Mouse (Mus musculus): Measurements from ENCODE around the gene Trim2. TPM values are rescaled to one million over a fixed set of nuclear protein-coding genes. Genes with fewer than 3 reads are reported as not detected.
A peak's percentile ranks its signal among the peaks of the same experiment; 100 is the strongest.

The Trim2 gene
- total RNA-seq (2017): 1.4 and 3.9 TPM in 2 replicates

DNA sequence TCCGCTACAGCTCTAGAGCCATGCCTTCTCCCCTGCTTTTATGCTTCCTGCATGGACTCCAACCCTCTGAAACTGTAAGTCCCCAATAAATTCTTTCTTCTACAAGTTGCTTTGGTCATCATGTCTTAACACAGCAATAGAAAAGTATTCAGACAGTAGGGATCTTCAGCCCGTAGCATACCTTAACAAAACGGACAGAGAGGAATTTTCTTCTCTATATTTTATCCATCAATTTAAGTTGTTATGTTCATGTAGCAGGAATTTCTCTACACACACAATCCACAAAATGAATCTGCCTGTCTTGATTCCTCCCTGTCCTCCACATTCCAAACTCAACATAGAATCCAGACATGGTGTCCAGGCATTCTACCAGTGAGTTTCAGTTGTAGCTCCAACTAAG is at the start of gene Trim2:
TSS of gene Trim2 (minus strand) at position 101 of the 400 bp plus-strand sequence.
- no peak for ATAC-seq (replicated peaks in 1 of 2; ENCODE audit: insufficient read depth in 1 of 2, low FRiP score in 2 of 2, low TSS enrichment in 1 of 2, low read depth in 1 of 2, poor library complexity in 2 of 2, severe bottlenecking in 2 of 2)

DNA sequence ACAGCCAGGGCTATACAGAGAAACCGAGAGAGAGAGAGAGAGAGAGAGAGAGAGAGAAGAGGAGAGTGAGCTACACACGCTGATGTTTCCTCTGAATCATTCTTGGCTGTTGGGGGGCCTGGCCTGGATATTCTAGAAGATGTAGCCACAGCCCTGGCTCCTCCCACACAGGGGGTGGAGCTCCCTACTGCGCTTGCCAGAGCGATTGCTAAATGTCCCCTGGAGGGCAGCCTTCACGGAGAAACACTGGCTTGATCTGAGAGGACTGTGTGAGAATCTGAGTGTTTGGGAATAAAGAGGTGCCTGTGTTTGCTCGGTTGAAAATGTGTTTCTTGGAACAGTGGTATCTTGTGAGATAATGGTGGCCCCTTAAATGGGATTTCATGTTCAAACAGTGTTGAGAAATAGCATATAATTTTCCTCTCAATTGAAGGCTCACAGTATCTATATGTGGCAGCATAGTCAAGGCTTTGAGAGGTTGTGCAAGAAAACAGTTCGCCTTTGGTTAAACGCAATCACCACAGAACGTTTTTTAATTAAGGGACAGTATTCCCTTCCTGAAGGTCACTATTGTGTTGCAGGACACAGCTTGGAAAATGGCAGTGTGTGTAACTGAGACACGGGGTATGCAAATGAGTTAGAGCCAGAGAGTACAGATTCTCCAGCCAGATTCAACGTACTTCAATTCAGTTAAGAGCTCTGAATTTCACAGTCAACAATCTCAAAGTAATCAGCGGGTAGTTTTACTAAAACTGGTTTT is 49.4 kb upstream of the Trim2 start:
- ATAC-seq (replicated peaks in 1 of 2; ENCODE audit: insufficient read depth in 1 of 2, low FRiP score in 2 of 2, low TSS enrichment in 1 of 2, low read depth in 1 of 2, poor library complexity in 2 of 2, severe bottlenecking in 2 of 2): peak; percentile 76 to 92

DNA sequence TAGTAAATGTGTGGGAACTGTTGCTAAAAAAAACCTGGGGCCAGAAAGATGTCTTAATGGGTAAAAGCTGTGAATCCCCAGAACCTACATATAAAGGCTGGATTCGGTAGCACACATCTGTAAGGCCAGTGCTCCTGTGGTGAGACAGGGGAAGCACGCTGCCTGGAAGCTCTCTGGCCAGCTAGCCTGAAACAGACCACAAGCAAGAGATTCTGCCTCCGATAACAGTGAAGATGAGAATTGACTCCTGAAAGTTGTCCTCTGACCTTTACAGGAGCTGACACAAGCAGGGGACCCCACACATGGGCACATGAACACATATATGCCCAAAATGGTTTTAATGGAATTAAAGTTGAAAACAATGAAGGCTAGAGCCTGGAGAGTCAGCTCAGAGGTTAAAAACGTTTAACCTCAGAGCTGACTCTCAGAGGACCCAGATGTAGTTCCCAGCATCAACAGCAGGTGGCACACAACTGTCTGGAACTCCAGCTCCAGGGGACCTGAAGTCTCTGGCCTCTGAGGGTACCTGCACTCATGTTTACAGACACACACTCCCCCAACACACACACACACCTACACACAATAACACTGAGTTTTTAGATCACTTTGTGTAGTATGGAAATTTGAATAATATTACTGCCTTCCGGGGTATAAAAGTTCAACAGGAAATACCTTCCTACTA is 45.8 kb upstream of the Trim2 start:
- peak; percentile 49 to 55; a peak in 3 of 4 replicates for ATAC-seq (replicated peaks in 1 of 2; ENCODE audit: insufficient read depth in 1 of 2, low FRiP score in 2 of 2, low TSS enrichment in 1 of 2, low read depth in 1 of 2, poor library complexity in 2 of 2, severe bottlenecking in 2 of 2)

DNA sequence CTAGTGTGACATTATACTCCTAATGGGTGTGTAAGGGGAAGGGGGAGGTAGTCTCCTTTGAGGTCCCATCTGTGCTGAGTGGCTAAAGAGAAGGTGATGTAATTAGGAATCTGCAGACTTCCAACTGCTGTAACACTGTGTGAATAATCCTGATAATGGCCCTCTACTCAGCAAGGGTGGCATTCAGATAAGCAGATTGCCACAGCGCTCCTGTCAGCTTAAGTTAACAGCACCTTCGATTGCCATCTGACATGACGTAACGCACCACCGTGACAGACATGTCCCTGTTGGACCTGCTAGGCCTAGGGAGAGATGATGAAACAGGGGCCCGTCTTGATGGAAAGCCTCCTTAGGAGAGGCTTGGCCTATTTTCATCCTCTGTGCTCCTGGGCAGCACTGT is 43.6 kb upstream of the Trim2 start:
- no peak; a peak in 1 of 4 replicates for ATAC-seq (replicated peaks in 1 of 2; ENCODE audit: insufficient read depth in 1 of 2, low FRiP score in 2 of 2, low TSS enrichment in 1 of 2, low read depth in 1 of 2, poor library complexity in 2 of 2, severe bottlenecking in 2 of 2)

DNA sequence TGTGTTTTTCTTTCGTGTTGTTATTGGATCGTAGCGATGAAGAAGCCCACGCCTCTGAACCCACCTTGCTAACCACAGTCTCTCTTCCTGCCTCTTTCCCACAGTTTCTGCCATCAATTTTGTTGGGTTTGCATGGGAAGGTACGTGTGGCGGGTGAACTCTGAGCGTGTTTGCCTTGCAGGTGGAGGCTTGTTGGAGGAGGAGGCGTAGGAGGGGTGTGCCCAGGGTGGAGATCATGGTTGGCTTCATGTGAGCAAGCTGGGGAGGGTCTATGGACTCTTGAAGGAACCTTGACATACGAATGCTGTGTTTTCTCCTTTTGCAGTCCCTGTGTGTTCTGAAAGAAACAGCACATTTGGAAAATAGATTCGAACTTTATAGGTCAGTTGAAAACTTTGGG is 43.1 kb upstream of the Trim2 start:
- ATAC-seq (replicated peaks in 1 of 2; ENCODE audit: insufficient read depth in 1 of 2, low FRiP score in 2 of 2, low TSS enrichment in 1 of 2, low read depth in 1 of 2, poor library complexity in 2 of 2, severe bottlenecking in 2 of 2): no peak

DNA sequence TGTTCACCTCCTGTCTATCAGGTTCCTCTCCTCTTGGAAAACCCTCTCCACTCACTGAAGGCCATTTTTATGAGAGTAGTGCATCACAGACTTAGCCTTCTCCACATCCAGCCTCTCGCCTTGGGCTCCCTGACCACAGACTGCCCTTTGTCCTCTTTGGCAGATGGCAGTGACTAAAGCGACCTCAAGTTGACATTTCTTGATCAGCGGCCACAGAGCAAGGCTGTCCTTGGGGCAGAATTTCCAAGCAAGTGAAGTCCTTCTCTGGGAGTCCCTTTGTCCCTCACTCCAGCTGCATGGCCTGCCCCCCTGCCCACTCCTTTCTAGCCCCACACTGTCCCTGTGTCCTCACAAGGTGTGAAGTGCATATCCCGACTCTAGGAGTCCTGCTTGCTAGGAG is 40.7 kb upstream of the Trim2 start:
- ATAC-seq (replicated peaks in 1 of 2; ENCODE audit: insufficient read depth in 1 of 2, low FRiP score in 2 of 2, low TSS enrichment in 1 of 2, low read depth in 1 of 2, poor library complexity in 2 of 2, severe bottlenecking in 2 of 2): no peak

DNA sequence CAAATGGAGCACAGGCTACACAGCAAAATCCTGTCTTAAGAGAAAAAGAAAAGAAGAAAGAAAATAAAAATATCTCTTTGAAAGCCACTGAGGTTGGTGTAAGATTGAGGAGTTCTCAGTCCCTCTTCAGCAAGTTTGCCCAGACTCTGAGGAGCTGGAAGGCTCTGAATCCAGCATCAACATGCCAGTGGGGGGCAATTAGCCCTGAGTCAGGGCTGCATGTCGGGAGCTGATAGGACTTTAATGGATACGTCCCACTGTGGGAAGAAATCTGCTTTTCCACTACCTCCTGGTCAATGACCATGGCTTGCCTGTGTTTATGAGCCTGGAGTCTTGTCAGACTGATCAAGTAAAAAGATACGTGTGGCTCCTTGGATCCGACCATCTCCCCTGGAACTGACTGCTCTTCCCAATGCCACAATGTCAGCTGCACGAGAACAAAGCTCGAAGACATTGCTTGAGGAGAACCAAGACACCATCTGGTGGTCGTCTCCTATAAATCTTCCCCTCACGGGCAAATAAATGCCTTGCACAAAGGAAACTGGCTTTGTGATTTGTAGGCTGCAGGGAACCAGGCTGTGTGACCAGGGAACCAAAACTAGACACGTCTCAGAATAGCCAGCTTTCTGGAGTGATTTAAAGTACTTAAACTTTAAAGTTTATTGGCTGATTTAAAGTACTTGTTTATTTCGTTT is 39.9 kb upstream of the Trim2 start:
- ATAC-seq (replicated peaks in 1 of 2; ENCODE audit: insufficient read depth in 1 of 2, low FRiP score in 2 of 2, low TSS enrichment in 1 of 2, low read depth in 1 of 2, poor library complexity in 2 of 2, severe bottlenecking in 2 of 2): no peak

DNA sequence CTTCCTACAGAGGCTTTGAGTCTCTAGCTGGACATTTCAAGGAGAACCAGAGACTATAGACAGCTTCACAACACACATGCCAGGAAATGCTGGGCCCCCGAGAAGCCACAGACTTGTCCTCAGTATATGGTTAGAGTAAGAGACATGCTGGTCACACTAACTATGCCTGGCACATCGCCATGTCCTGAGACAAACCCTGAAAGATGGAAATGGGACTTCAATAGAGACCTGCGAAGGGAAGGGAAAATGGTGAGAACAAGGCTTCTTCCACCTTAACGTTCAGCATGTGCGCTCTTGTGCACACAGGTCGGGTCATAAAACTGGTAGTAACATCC is 38.9 kb upstream of the Trim2 start:
- ATAC-seq (replicated peaks in 1 of 2; ENCODE audit: insufficient read depth in 1 of 2, low FRiP score in 2 of 2, low TSS enrichment in 1 of 2, low read depth in 1 of 2, poor library complexity in 2 of 2, severe bottlenecking in 2 of 2): 0 out of 4 replicates have a peak, but pooled peaks have one; percentile 2 to 3

DNA sequence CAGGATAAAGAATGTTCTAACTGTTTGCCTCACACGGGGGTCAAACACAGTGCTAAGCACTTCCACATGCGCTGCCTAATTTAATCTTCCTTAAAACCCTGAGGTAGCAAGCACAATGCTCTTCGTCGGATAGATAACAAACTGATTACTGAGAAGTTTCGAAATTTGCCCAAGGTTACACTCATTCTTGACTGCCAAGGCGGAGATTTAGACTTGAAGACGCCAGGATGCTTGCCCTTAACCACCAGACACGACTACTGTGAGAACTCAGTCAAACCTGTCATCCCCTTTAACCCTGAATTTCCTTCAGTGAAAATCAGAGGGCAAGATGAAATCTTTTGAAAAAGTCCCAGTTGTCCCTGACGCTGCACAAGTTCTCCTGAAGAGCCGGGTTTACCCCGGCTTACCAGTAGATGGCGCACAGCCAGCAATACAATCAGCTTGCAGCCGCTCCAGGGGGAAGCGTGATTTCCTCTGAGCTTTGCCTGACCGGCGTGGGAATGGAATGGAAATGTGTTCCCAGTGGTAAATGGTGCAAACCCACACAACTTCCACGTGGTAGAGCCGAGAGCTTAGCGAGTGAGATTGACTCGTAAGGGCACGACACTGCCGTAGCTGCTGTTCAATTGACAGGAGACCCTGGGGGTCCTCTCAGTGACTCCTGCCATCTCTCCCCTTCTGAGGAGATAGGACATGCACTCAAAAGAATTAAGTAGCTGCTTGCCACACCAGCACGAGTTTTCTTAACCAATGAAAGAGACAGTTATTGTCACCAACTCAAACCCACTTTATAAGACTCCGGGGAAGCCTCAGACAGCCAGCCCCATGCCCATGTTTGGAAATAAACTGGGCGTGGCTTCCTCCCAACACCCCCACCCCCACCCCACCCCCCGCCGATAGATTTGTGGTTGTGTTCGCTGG is 38.3 kb upstream of the Trim2 start:
- ATAC-seq (replicated peaks in 1 of 2; ENCODE audit: insufficient read depth in 1 of 2, low FRiP score in 2 of 2, low TSS enrichment in 1 of 2, low read depth in 1 of 2, poor library complexity in 2 of 2, severe bottlenecking in 2 of 2): peak; percentile 73 to 75; a peak in 3 of 4 replicates

DNA sequence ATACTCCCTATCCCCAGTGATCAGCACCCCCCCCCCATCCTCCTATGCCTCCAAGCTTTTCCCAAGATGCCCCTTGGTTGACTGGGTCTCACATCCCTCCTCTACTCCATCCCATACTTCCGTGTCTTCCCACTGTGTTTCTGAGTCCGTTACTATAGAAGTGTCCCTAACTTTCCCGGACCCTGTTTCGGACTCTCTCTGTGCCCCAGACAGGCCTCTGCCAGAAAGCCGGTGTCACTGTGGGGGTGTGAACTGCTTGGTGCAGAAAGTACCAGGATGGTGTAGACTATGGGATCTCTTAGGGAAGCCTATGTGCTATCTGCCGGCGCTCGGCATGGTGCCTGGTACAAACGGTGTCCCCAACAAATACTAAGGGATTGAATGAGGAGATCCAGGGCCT is 36.4 kb upstream of the Trim2 start:
- no peak for ATAC-seq (replicated peaks in 1 of 2; ENCODE audit: insufficient read depth in 1 of 2, low FRiP score in 2 of 2, low TSS enrichment in 1 of 2, low read depth in 1 of 2, poor library complexity in 2 of 2, severe bottlenecking in 2 of 2)

DNA sequence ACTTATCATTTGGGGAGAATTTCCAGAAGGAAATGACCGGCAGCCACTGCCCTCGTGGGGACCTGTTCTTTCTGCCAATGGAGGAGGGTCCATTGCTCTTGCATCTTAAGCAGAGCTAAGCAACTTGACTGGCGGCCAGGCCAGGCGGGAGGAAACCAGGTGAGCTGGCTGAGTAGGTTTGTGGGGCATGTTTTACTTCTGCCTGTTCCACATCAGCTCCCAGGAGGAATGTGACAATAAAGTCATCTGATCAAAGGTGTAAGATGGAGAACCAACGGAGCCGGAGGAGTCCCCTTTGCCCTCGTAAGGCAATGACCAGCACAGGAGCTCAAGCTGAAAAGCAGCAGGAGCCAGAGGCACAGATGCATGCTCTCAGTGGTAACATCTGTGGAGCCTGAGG is 35.1 kb upstream of the Trim2 start:
- no peak for ATAC-seq (replicated peaks in 1 of 2; ENCODE audit: insufficient read depth in 1 of 2, low FRiP score in 2 of 2, low TSS enrichment in 1 of 2, low read depth in 1 of 2, poor library complexity in 2 of 2, severe bottlenecking in 2 of 2)

DNA sequence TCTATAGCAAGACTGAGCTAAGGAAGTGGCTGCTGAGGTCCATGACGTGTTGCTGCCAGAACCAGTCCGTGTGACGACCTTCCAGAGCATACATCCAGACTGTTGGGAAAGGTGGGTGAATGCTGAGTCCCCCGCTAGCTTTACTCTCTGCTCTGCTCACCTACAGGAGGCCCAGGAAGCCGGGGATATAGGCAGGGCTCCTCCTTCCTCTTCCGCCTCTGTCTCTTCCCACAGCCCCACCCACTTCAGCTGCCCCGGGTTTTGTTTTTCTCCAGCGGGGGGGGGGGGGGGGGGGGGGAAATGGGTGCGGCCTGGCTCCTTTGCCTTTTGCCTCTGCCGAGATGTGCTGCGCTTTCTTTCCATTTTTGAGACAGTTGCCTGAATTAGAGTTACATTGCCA is 30.9 kb upstream of the Trim2 start:
- ATAC-seq (replicated peaks in 1 of 2; ENCODE audit: insufficient read depth in 1 of 2, low FRiP score in 2 of 2, low TSS enrichment in 1 of 2, low read depth in 1 of 2, poor library complexity in 2 of 2, severe bottlenecking in 2 of 2): peak; percentile 58 to 63; a peak in 3 of 4 replicates

DNA sequence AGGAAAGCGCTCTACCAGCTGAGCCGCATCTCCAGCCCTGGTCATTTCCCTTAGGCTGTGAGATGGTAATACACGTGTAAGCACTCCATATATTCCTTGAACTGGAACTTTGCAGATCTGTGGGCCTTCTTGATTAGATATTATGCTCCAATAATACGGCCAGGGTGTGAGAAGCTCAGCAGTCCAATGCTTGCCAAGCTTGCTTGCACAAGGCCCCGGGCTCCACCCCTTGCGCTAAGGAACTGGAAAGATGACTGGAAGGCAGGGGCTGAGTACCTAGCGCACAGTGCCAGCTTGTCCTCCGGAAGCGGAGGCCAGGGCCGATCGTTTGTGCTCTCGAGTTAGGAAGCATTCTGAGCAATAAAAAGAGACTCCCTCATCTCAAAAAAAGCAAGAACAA is 29.7 kb upstream of the Trim2 start:
- no peak for ATAC-seq (replicated peaks in 1 of 2; ENCODE audit: insufficient read depth in 1 of 2, low FRiP score in 2 of 2, low TSS enrichment in 1 of 2, low read depth in 1 of 2, poor library complexity in 2 of 2, severe bottlenecking in 2 of 2)

DNA sequence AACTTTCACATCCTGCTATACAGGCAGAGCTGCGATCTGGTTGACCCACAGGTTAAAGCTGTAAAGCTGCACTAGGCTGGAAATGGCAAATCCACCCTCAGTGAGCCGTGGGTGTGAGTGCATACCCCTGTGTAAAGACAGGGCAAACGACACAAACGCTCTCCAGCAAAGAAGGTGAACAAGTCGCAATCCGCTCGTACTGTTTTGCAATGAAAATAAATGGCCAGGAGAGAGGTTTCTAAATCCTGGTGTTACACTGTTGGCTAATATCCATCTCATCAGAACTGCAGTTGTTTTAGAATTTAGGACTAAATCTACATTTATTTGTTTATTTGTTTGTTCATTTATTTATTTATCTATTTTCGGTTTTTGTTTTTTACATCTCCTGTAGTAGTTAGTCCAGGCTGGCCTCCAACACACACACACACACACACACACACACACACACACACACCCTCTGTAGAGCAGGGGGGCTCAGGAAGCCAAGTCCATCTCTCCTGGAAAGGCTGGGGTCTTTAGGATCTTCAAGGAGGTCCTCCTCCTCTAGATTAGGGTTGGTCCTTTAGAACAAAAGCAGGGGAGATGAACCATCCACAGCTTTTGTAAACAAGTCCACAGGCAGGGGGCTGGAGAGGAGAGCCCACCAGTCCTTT is 28.9 kb upstream of the Trim2 start:
- ATAC-seq (replicated peaks in 1 of 2; ENCODE audit: insufficient read depth in 1 of 2, low FRiP score in 2 of 2, low TSS enrichment in 1 of 2, low read depth in 1 of 2, poor library complexity in 2 of 2, severe bottlenecking in 2 of 2): no peak

DNA sequence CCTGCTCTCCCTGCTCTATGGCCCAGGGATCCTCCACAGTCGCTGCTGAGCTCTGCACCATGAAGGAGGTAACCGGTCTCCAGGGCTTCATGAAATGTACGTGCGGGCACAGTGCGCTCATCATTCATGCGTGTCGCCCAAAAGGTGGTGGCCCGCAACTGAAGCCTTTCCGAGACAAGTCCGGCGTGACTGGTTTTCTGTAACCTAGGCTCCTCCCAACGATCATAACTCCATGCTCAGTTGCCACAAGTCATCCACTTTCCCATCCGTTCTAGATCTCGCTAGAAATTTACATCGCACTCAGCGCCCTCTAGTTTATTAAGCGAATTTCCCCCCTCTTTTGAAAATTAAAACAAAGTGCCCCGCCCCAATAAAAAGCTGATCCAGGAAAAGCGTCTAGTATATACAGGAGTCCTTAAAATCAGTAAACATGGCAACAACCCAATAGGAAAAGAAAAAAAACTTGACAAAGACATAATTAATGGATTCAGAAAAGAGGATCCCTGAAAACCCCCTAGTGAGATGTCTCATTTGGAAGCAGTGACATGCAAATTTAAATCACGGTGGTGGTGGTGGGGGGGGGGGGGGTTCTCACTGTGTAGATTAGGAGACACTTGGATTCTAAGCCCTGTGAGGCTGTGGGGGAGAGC is 28.2 kb upstream of the Trim2 start:
- ATAC-seq (replicated peaks in 1 of 2; ENCODE audit: insufficient read depth in 1 of 2, low FRiP score in 2 of 2, low TSS enrichment in 1 of 2, low read depth in 1 of 2, poor library complexity in 2 of 2, severe bottlenecking in 2 of 2): no peak

Data from hematopoietic stem cell, adult 5-6 weeks (primary cell).